Comparison of ENCODE assay signal across 6 mouse cellular contexts in the genomic region with DNA sequence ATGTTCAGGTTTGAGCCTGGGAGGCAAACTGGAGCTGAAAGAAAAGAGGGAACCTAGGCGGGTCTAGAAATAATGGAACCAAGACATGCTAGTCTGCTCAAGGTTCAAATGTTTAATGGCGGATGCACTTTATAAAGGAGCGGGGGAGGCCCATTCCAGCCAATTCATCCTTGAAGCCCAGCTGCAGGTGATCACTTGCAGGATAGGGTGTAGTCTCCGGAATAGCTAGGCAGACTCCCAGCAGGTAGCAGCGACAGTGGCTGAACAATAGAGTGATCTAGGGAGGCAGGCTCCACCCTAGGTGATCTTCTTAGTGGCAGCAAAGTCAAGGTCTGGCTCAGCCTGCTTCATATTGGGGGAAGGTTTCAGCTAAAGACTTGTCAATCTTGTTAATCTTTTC. TPM values are rescaled to one million over a fixed set of nuclear protein-coding genes. Genes with fewer than 3 reads are reported as not detected.
"Had no signal": no experiment of that assay in that cellular context is flagged by ENCODE, and none has a peak within 500 bp of the region (broad histone marks: within the 10 kb centered on the region; RNA-seq: fewer than 3 reads in every experiment).

No protein-coding gene starts in this region.

RNA-seq across cellular contexts. Expression of a gene that starts 56.4 kb away (rescaled TPM):
- total RNA-seq: gastrocnemius, adult 18-20 months; gastrocnemius, adult 2 months; gastrocnemius, adult 8-10 months; gastrocnemius, postnatal 25 days; gastrocnemius, postnatal 36 days had no signal
- polyA plus RNA-seq: erythroblast, embryonic 14.5 days had no signal
